16 mouse cellular contexts compared by ENCODE assay signal in genomic region chr2:118263914-118264201, GRCm38 (mm10). TPM values are rescaled to one million over a fixed set of nuclear protein-coding genes. Genes with fewer than 3 reads are reported as not detected.
DNase-seq lines count a peak whose midpoint lies in the region; ATAC-seq and TF ChIP-seq lines count a peak whose summit lies in the region.
"Had no signal": no experiment of that assay in that cellular context is flagged by ENCODE, and none has a peak within 500 bp of the region (broad histone marks: within the 10 kb centered on the region; RNA-seq: fewer than 3 reads in every experiment).

No protein-coding gene starts in this region.

- no peaks in the 10 kb centered on the region for H3K27me3 ChIP-seq in liver, postnatal 0 days (ENCODE audit: insufficient read depth, low read length)
- H3K27me3 ChIP-seq in spleen, adult 2 months (ENCODE audit: control insufficient read depth, insufficient read depth, low read length): no peaks in the 10 kb centered on the region
- H3K27me3 ChIP-seq: hindbrain, embryonic 15.5 days; limb, embryonic 15.5 days; midbrain, embryonic 12.5 days had no signal

- no peaks in the 10 kb centered on the region for H3K9me3 ChIP-seq in liver, postnatal 0 days (ENCODE audit: low read length)
- H3K9me3 ChIP-seq: hindbrain, embryonic 15.5 days; limb, embryonic 15.5 days; midbrain, embryonic 12.5 days had no signal

- DNase-seq in liver, postnatal 0 days: no peak
- DNase-seq in liver: no peak
- peak in 1 of 2 experiments; percentile 23 for DNase-seq in spleen, adult 2 months (ENCODE audit: low read depth in 1 of 2, low spot score in 2 of 2)
- no peak for DNase-seq in spleen, postnatal 14 days (ENCODE audit: low spot score in 2 of 2)
- no peak for DNase-seq in layer of hippocampus, postnatal 25 days (ENCODE audit: extremely low spot score in 1 of 2, low spot score in 1 of 2)
- no peak for DNase-seq in right cerebral cortex, postnatal 36 days (ENCODE audit: low spot score in 2 of 2)
- DNase-seq: adrenal gland, adult 8-10 months; layer of hippocampus, postnatal 36 days; right cerebral cortex, postnatal 4 days had no signal

- no peak overlapping the region for H3K4me2 ChIP-seq in liver, postnatal 0 days (ENCODE audit: low read depth, low read length)
- H3K4me2 ChIP-seq: heart, embryonic 11.5 days; hindbrain, embryonic 15.5 days; limb, embryonic 15.5 days; midbrain, embryonic 12.5 days had no signal

- no peak overlapping the region for H3K4me3 ChIP-seq in liver, postnatal 0 days (ENCODE audit: low read depth, low read length)
- H3K4me3 ChIP-seq in spleen, adult 2 months (ENCODE audit: extremely low read depth, insufficient read depth, insufficient read length): no peak overlapping the region
- H3K4me3 ChIP-seq: hindbrain, embryonic 15.5 days; limb, embryonic 15.5 days; midbrain, embryonic 12.5 days had no signal

- 0 out of 2 replicates have a peak, but pooled peaks cover 6% of the 10 kb centered on the region for H3K4me1 ChIP-seq in liver, postnatal 0 days (ENCODE audit: insufficient read depth)
- H3K4me1 ChIP-seq in spleen, adult 2 months (ENCODE audit: control insufficient read depth, insufficient read depth, insufficient read length): no peaks in the 10 kb centered on the region; the same call in none of the 2 replicates
- H3K4me1 ChIP-seq: hindbrain, embryonic 15.5 days; limb, embryonic 15.5 days; midbrain, embryonic 12.5 days had no signal

- no peak for TF ChIP-seq EP300 in liver, postnatal 0 days (IDR thresholded peaks at IDR 0.05; ENCODE audit: low read depth)

- TF ChIP-seq CTCF in liver, postnatal 0 days (IDR thresholded peaks at IDR 0.05; ENCODE audit: low read depth): no peak
- no peak for TF ChIP-seq CTCF in spleen, adult 2 months (IDR thresholded peaks at IDR 0.05; ENCODE audit: extremely low read depth, insufficient read depth, insufficient read length, insufficient replicate concordance)

- H3K36me3 ChIP-seq in liver, postnatal 0 days (replicated peaks; ENCODE audit: insufficient read depth, low read length): no peaks in the 10 kb centered on the region
- H3K36me3 ChIP-seq in spleen, adult 2 months (ENCODE audit: control insufficient read depth, insufficient read depth, low read length): no peaks in the 10 kb centered on the region
- H3K36me3 ChIP-seq: hindbrain, embryonic 15.5 days; limb, embryonic 15.5 days; midbrain, embryonic 12.5 days had no signal

- peak; percentile 19; the same call in 1 of the 2 replicates for ATAC-seq in liver, postnatal 0 days
- 0 out of 4 replicates have a peak, but pooled peaks have one; percentile 11 to 18 for ATAC-seq in hematopoietic stem cell, adult 5-6 weeks (replicated peaks in 1 of 2; ENCODE audit: insufficient read depth in 1 of 2, low FRiP score in 2 of 2, low TSS enrichment in 1 of 2, low read depth in 1 of 2, poor library complexity in 2 of 2, severe bottlenecking in 2 of 2)
- ATAC-seq: intestine, embryonic 16.5 days had no signal

- no peak for TF ChIP-seq POLR2A in spleen, adult 2 months (IDR thresholded peaks at IDR 0.05; ENCODE audit: low read depth, low read length)

- H3K9ac ChIP-seq in liver, postnatal 0 days (replicated peaks): no peak overlapping the region
- H3K9ac ChIP-seq: forebrain, postnatal 0 days; hindbrain, embryonic 15.5 days; limb, embryonic 15.5 days; midbrain, embryonic 12.5 days had no signal

- WGBS in liver, postnatal 0 days (ENCODE audit: insufficient replicate concordance): 15% methylated on average over 2 of the region's 2 CpGs
- 8% methylated on average over 2 of the region's 2 CpGs for WGBS in spleen, adult 2 months

- peak overlapping the region; percentile 48; the same call in 1 of the 2 replicates for H3K27ac ChIP-seq in liver, postnatal 0 days (ENCODE audit: low read depth)
- H3K27ac ChIP-seq in spleen, adult 2 months (ENCODE audit: insufficient read depth, low read length): peak overlapping the region; percentile 38
- H3K27ac ChIP-seq: hindbrain, embryonic 15.5 days; limb, embryonic 15.5 days; midbrain, embryonic 12.5 days had no signal

RNA-seq across cellular contexts. Expression of gene Fsip1, which starts 7.1 kb away (rescaled TPM):
- polyA plus RNA-seq in liver, postnatal 0 days (2015; fragmentation: Nextera tagmentation; extraction: Ambion mirVana): 0.11 and 0.21 TPM in 2 replicates
- 0.06 and 0.13 TPM in 2 replicates for polyA plus RNA-seq in spleen, adult 2 months (2012; rRNA removed)
- total RNA-seq in hematopoietic stem cell, adult 5-6 weeks (2017): 0.94 and 0.99 TPM in 2 replicates
- under 1 TPM; 0.85 to 0.91 TPM for total RNA-seq in layer of hippocampus, postnatal 25 days (2021)
